Mouse (Mus musculus): Measurements from ENCODE around the gene Atrip. TPM values are rescaled to one million over a fixed set of nuclear protein-coding genes. Genes with fewer than 3 reads are reported as not detected.

Gene Atrip
- total and polyA plus RNA-seq, 2 experiments: 5.1 to 10.3 TPM

- WGBS: 18% methylated on average over 5 of the region's 5 CpGs
- TF ChIP-seq POLR2A (IDR thresholded peaks at IDR 0.05; ENCODE audit: extremely low read depth, insufficient read depth, low read length) (no peak), CTCF (IDR thresholded peaks at IDR 0.05; ENCODE audit: low read depth, low read length) (no peak)
These were observed 23.9 kb upstream of the Atrip start for GRCm38 (mm10) chr9:109097831-109098230.

GRCm38 (mm10) chr9:109097291-109097690, 23.4 kb upstream of the Atrip start:
- Histone ChIP-seq H3K4me3 (ENCODE audit: insufficient read depth, low read depth, low read length) (no peak overlapping the region), H3K36me3 (ENCODE audit: control insufficient read depth, insufficient read depth, low read length) (no peaks in the 10 kb centered on the region), H3K4me1 (ENCODE audit: control insufficient read depth, insufficient read depth, low read length) (peaks cover 26% of the 10 kb centered on the region), H3K27me3 (ENCODE audit: control insufficient read depth, insufficient read depth, low read length) (no peaks in the 10 kb centered on the region), H3K9ac (ENCODE audit: low read depth, low read length) (0 out of 2 replicates have a peak overlapping the region, but pooled peaks have one; percentile 29), H3K27ac (replicated peaks; ENCODE audit: insufficient read depth, low read depth, low read length) (peak overlapping the region; percentile 60), H3K79me2 (ENCODE audit: control insufficient read depth, insufficient read depth, low read length) (peaks cover 12% of the 10 kb centered on the region)
- TF ChIP-seq CTCF (IDR thresholded peaks at IDR 0.05; ENCODE audit: low read depth, low read length) (no peak), POLR2A (IDR thresholded peaks at IDR 0.05; ENCODE audit: extremely low read depth, insufficient read depth, low read length) (no peak)
- WGBS: 23% methylated on average over 6 of the region's 6 CpGs
- peak; percentile 61 for DNase-seq (ENCODE audit: extremely low read depth, low read depth, low spot score)

More at GRCm38 (mm10) chr9:109097831-109098230, 23.9 kb upstream of the Atrip start:
- peaks cover 22% of the 10 kb centered on the region for H3K4me1 ChIP-seq (ENCODE audit: control insufficient read depth, insufficient read depth, low read length)
- H3K36me3 ChIP-seq (ENCODE audit: control insufficient read depth, insufficient read depth, low read length): no peaks in the 10 kb centered on the region
- peaks cover 12% of the 10 kb centered on the region for H3K79me2 ChIP-seq (ENCODE audit: control insufficient read depth, insufficient read depth, low read length)
- DNase-seq (ENCODE audit: extremely low read depth, low read depth, low spot score): no peak
- H3K27ac ChIP-seq (replicated peaks; ENCODE audit: insufficient read depth, low read depth, low read length): peak overlapping the region; percentile 22; the same call in 1 of the 2 replicates
- peak overlapping the region; percentile 19; the same call in 1 of the 2 replicates for H3K4me3 ChIP-seq (ENCODE audit: insufficient read depth, low read depth, low read length)
- H3K27me3 ChIP-seq (ENCODE audit: control insufficient read depth, insufficient read depth, low read length): no peaks in the 10 kb centered on the region
- H3K9ac ChIP-seq (ENCODE audit: low read depth, low read length): no peak overlapping the region

DNA sequence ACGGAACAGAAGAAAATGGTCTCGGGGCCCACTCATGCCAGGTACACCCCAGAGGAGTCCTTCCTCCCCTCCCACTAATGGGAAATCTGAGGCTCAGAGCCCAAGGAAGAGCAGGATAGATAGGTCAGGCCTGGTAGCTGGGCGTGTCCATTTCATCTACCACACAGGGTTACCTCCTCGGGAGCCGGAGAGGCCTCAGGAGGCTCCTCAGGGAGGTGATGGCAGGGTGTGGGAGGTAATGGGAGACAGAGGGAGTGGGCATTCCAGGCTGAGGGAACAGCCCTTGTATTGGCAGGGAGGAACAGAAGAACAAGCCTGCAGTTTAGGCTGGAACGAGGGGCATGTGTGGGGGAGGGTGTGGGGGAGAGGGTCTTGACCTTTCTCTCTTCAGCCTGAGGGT, 22.9 kb upstream of the Atrip start:
- Histone ChIP-seq H3K27ac (replicated peaks; ENCODE audit: insufficient read depth, low read depth, low read length) (peak overlapping the region; percentile 60), H3K9ac (ENCODE audit: low read depth, low read length) (peak overlapping the region; percentile 29), H3K4me1 (ENCODE audit: control insufficient read depth, insufficient read depth, low read length) (peaks cover 26% of the 10 kb centered on the region), H3K4me3 (ENCODE audit: insufficient read depth, low read depth, low read length) (0 out of 2 replicates have a peak overlapping the region, but pooled peaks have one; percentile 3), H3K36me3 (ENCODE audit: control insufficient read depth, insufficient read depth, low read length) (no peaks in the 10 kb centered on the region), H3K27me3 (ENCODE audit: control insufficient read depth, insufficient read depth, low read length) (no peaks in the 10 kb centered on the region), H3K79me2 (ENCODE audit: control insufficient read depth, insufficient read depth, low read length) (peaks cover 12% of the 10 kb centered on the region)
- TF ChIP-seq CTCF (IDR thresholded peaks at IDR 0.05; ENCODE audit: low read depth, low read length) (no peak), POLR2A (IDR thresholded peaks at IDR 0.05; ENCODE audit: extremely low read depth, insufficient read depth, low read length) (no peak)
- no peak for DNase-seq (ENCODE audit: extremely low read depth, low read depth, low spot score)
- 26% methylated on average over 6 of the region's 6 CpGs for WGBS

DNA sequence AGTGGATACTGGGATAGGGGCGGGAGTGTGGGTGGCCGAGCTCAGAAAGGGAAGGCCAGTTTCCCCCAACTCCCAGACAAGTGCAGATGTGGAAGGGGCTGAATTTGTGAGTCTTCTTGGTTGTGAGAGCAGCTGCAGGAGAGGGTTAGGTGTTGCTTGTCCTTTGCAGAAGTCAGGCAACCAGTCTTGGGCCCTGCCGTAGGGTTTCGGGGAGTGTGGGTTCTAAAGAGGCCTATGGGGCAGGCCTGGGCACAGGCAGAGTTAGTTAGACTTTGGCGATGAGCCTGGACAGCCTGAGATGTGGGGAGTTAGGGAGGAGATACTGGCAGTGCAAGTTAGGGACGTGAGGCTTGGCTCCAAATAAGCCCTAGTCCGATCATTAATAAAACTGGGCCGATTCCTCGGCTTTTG, 22.3 kb upstream of the Atrip start:
- no peaks in the 10 kb centered on the region for H3K27me3 ChIP-seq (ENCODE audit: control insufficient read depth, insufficient read depth, low read length)
- peaks cover 12% of the 10 kb centered on the region for H3K79me2 ChIP-seq (ENCODE audit: control insufficient read depth, insufficient read depth, low read length)
- TF ChIP-seq CTCF (IDR thresholded peaks at IDR 0.05; ENCODE audit: low read depth, low read length): no peak
- TF ChIP-seq POLR2A (IDR thresholded peaks at IDR 0.05; ENCODE audit: extremely low read depth, insufficient read depth, low read length): no peak
- peaks cover 26% of the 10 kb centered on the region for H3K4me1 ChIP-seq (ENCODE audit: control insufficient read depth, insufficient read depth, low read length)
- H3K4me3 ChIP-seq (ENCODE audit: insufficient read depth, low read depth, low read length): peak overlapping the region; percentile 82
- peak overlapping the region; percentile 89 for H3K9ac ChIP-seq (ENCODE audit: low read depth, low read length)
- H3K27ac ChIP-seq (replicated peaks; ENCODE audit: insufficient read depth, low read depth, low read length): peak overlapping the region; percentile 60
- WGBS: 22% methylated on average over 9 of the region's 9 CpGs
- DNase-seq (ENCODE audit: extremely low read depth, low read depth, low spot score): peak; percentile 57
- H3K36me3 ChIP-seq (ENCODE audit: control insufficient read depth, insufficient read depth, low read length): no peaks in the 10 kb centered on the region

GRCm38 (mm10) chr9:109095137-109095982, 21.4 kb upstream of the Atrip start, which contains the start of gene Plxnb1:
Gene Plxnb1 (plus strand): TSS chr9:109095389.
- no peak for DNase-seq (ENCODE audit: extremely low read depth, low read depth, low spot score)
- peaks cover 30% of the 10 kb centered on the region for H3K4me1 ChIP-seq (ENCODE audit: control insufficient read depth, insufficient read depth, low read length)
- peak within 1 kb of the TSS; percentile 92 for H3K27ac ChIP-seq (replicated peaks; ENCODE audit: insufficient read depth, low read depth, low read length)
- WGBS: 1% methylated on average over 99 of the region's 102 CpGs
- peak within 1 kb of the TSS; percentile 89 for H3K9ac ChIP-seq (ENCODE audit: low read depth, low read length)
- H3K79me2 ChIP-seq (ENCODE audit: control insufficient read depth, insufficient read depth, low read length): peaks cover 12% of the 10 kb centered on the region
- peak within 1 kb of the TSS; percentile 82 for H3K4me3 ChIP-seq (ENCODE audit: insufficient read depth, low read depth, low read length)
- no peaks in the 10 kb centered on the region for H3K27me3 ChIP-seq (ENCODE audit: control insufficient read depth, insufficient read depth, low read length)
- TF ChIP-seq CTCF (IDR thresholded peaks at IDR 0.05; ENCODE audit: low read depth, low read length) (no peak), POLR2A (IDR thresholded peaks at IDR 0.05; ENCODE audit: extremely low read depth, insufficient read depth, low read length) (0 out of 2 replicates have a peak, but pooled peaks have one; percentile 30)
- H3K36me3 ChIP-seq (ENCODE audit: control insufficient read depth, insufficient read depth, low read length): no peaks in the 10 kb centered on the region

All from liver, adult 2 months (tissue).